Mouse (Mus musculus) kidney, adult 2 months (tissue): Measurements from ENCODE around the gene Jmjd6.

Source experiments
- CTCF ChIP-seq: fragments of 200-500 bp; conservative IDR thresholded peaks from 2 replicates; pipeline ENCODE4 v1.5.1; 2011; ENCODE audit warnings: low read depth, mild to moderate bottlenecking, control low read depth, low read length, moderate library complexity, mixed read lengths; ENCODE audit not compliant: insufficient read depth, insufficient read length
- POLR2A ChIP-seq: fragments of 200-500 bp; IDR thresholded peaks from one replicate; pipeline ENCODE4 v1.6.1; 2011; ENCODE audit warnings: low read depth, low read length, control low read depth

- TF ChIP-seq CTCF = no peak
- TF ChIP-seq POLR2A = no peak
Observed at GRCm38 (mm10) chr11:116850833-116851477, 7.7 kb upstream of the Jmjd6 start.
